Mouse (Mus musculus): Measurements from ENCODE around the gene Pdzd7. TPM values are rescaled to one million over a fixed set of nuclear protein-coding genes. Genes with fewer than 3 reads are reported as not detected.
A peak's percentile ranks its signal among the peaks of the same experiment; 100 is the strongest.

The Pdzd7 gene
- not detected in 2 replicates for polyA plus RNA-seq (2012; ENCODE audit: insufficient read depth, insufficient read length, missing spikeins)

DNA sequence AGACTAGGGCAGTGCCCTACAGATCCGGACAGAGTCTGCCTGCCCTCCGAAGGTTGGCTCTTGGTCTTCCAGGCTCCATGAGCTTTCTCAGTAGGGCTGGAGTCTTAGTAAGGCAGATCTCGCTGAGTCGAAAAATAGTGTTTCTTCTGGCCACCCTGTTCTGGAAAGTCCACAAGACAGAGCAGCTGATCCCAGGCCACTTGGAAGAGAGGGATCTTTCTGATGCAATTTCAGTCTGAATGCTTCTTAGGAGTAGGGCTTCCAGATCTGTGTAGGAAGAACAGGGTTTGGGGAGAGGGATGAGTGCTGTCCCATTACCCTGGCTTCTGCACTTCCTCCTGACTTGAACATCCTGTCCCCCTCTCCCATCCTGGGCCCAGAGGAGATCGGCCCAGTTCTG is at the start of gene Pdzd7:
TSS of gene Pdzd7 (minus strand) at position 67 of the 400 bp plus-strand sequence.
- Histone ChIP-seq H3K4me1 (ENCODE audit: control insufficient read depth, insufficient read depth, low read length) (peaks cover 19% of the 10 kb centered on the region), H3K4me3 (ENCODE audit: insufficient read depth, low read length) (peak within 1 kb of the TSS; percentile 67), H3K27ac (ENCODE audit: insufficient read depth, low read depth, low read length) (no peak within 1 kb of the TSS)
- no peak for TF ChIP-seq POLR2A (IDR thresholded peaks at IDR 0.05; ENCODE audit: borderline replicate concordance, low read depth, low read length)
- no peak for TF ChIP-seq CTCF (IDR thresholded peaks at IDR 0.05; ENCODE audit: low read depth, low read length)

DNA sequence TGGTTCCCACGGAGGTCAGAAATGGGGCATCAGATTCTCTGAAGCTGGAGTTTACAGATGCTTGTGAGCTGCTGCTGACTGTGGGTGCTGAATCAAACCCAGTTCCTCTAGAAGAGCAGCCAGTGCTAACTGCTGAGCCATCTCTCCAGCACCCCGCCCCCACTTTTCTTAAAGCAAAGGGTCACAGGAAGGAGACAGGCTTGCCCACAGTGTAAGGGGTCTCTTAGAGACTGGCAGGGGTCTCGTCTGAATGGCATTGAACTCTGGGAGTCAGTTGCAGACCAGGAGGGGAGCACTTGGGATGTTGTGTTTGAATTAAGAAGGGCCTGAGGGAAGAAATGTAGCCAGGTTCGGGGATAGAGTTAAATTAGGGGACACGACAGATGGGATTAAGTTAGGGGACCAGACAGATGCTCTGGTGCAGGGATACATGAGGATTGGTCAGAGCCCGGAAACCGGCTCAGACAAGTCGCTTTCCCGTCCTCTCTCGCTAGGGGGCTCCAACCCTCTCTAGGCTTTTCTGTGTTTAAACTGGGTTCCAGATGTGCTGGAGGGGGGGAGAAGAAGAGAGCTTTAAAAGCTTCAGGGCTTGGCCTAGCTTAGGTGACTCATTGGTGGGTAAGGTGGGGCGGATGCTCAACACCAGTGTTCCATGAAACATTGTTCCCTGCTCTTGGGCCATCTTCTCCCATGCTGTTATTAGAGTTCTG is 36.5 kb upstream of the Pdzd7 start:
- no peak for TF ChIP-seq POLR2A (IDR thresholded peaks at IDR 0.05; ENCODE audit: borderline replicate concordance, low read depth, low read length)
- TF ChIP-seq CTCF (IDR thresholded peaks at IDR 0.05; ENCODE audit: low read depth, low read length): peak; percentile 72
- H3K4me1 ChIP-seq (ENCODE audit: control insufficient read depth, insufficient read depth, low read length): peaks cover 3% of the 10 kb centered on the region; the same call in 1 of the 2 replicates

DNA sequence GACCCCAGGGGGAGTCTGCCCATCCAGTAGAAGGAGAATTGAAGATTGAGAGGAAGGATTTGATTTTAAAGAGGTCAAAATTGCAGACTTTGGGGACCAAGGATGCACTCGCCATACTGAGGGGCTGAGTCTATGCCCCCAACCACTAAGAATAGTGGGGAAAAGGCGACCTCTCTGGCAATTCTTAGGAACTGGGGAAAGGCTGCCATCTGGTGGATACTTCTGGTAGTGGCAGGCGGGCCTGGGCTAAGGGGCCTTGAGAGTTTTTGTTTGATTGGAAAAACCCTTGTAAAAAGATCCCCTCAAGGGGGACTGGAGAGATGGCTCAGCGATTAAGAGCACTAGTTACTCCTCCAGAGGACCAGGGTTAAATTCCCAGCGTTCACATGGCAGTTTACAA is 35.8 kb upstream of the Pdzd7 start:
- TF ChIP-seq POLR2A (IDR thresholded peaks at IDR 0.05; ENCODE audit: borderline replicate concordance, low read depth, low read length) (no peak), CTCF (IDR thresholded peaks at IDR 0.05; ENCODE audit: low read depth, low read length) (peak; percentile 99)
- H3K4me1 ChIP-seq (ENCODE audit: control insufficient read depth, insufficient read depth, low read length): peaks cover 4% of the 10 kb centered on the region
- no peak overlapping the region for H3K4me3 ChIP-seq (ENCODE audit: insufficient read depth, low read length)
- H3K27ac ChIP-seq (ENCODE audit: insufficient read depth, low read depth, low read length): no peak overlapping the region

More for the DNA sequence above, 36.5 kb upstream of the Pdzd7 start:
- Histone ChIP-seq H3K27ac (ENCODE audit: insufficient read depth, low read depth, low read length) (no peak overlapping the region), H3K4me3 (ENCODE audit: insufficient read depth, low read length) (no peak overlapping the region)

DNA sequence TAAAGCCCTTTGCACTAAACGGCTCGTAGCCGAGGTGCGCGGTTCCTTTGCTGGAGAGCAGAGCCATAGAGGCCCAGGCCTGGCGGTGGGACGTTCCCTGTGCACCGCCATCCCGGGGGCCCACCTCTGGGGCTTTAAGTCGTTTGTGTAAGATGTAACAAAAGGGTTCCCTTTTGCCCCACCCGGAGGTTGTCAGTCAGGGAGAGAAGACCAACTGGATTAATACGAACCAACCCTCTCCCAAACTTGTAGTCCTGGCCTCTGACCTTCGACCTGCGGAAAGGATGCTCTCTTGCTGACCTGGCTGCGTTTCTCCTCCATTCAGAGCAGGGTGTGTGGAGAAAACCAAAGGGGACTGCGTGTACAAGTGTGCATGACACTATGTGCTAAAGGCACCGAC is 35.2 kb upstream of the Pdzd7 start:
- TF ChIP-seq CTCF (IDR thresholded peaks at IDR 0.05; ENCODE audit: low read depth, low read length) (no peak), POLR2A (IDR thresholded peaks at IDR 0.05; ENCODE audit: borderline replicate concordance, low read depth, low read length) (no peak)
- Histone ChIP-seq H3K4me1 (ENCODE audit: control insufficient read depth, insufficient read depth, low read length) (peaks cover 10% of the 10 kb centered on the region), H3K4me3 (ENCODE audit: insufficient read depth, low read length) (peak overlapping the region; percentile 50), H3K27ac (ENCODE audit: insufficient read depth, low read depth, low read length) (no peak overlapping the region)

DNA sequence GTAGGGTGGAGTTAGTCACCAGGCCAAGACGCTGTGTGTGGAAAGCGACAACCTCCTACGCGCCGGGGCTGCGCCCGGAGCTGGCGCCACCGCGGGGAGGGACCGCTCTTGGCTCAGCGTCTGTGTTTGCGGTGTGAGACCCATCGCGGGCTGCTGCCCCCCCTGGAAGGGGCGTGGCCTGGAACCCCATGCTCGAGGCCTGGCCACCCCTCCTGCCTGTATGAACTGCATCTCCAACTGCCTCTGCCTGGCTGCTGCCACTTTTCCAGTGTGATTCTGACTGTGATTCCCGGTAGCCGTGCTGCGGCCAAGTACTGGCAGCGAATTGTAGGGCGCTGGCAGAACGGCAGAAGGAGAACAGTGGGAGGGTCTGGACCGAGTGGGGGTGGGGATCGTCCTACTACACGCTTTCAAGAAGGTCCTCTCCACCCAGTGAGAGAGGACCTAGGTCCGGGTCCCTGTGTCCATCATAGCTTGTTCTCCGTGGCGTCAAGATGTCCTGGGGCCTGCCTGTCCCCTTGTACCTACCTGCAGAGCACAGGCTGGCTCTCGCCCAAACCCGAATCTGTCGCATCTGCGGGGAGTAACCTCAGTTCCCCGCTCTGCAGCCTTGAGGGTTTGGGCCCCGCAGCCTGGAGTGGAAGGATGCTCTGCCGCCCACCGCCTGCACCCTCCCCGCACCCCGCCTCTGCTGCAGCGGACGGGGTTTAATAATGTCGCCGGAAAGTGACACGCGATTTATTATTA is 34.4 kb upstream of the Pdzd7 start:
- no peak for TF ChIP-seq POLR2A (IDR thresholded peaks at IDR 0.05; ENCODE audit: borderline replicate concordance, low read depth, low read length)
- no peak for TF ChIP-seq CTCF (IDR thresholded peaks at IDR 0.05; ENCODE audit: low read depth, low read length)
- peak overlapping the region; percentile 50 for H3K4me3 ChIP-seq (ENCODE audit: insufficient read depth, low read length)
- H3K4me1 ChIP-seq (ENCODE audit: control insufficient read depth, insufficient read depth, low read length): peaks cover 12% of the 10 kb centered on the region
- no peak overlapping the region for H3K27ac ChIP-seq (ENCODE audit: insufficient read depth, low read depth, low read length)

DNA sequence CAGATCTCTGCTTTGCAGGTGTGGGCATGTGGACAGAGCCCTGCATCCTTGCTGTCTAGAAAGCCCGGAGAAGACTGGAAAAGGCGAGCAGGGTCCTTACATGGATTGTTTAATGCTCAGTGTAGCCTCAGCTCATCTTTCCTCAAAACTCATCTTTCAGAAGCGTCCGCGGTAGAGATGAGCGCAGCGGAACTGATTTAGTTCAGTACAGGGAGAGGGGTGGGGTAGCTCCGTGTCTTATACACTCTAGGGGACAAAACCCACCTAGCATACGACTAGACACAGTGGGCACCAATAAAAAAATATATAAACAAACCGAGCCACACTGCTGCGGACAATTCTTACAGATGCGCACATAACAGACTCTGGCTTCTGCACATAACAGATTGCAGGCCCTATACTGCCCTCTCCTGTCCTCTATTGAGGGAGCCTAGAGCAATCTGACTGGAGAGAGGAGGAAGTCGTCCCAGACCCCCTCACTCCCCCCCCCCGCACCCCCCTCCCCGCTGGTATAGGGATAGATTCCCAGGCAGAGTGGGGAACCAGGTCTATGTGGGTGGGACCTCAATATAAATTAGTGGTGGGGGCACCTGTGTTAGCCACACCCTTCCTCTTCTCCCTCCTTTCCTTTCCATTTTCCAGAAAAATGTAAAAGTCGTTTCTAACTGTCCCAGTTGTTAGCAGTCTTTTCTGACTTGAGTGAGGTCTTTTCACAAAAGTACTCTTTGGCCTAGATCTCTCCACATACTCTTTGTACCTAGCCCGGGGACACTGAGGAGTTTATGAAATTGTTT is 33.7 kb upstream of the Pdzd7 start:
- H3K4me3 ChIP-seq (ENCODE audit: insufficient read depth, low read length): peak overlapping the region; percentile 50
- TF ChIP-seq POLR2A (IDR thresholded peaks at IDR 0.05; ENCODE audit: borderline replicate concordance, low read depth, low read length) (no peak), CTCF (IDR thresholded peaks at IDR 0.05; ENCODE audit: low read depth, low read length) (no peak; the same call in 1 of the 2 replicates)
- no peak overlapping the region for H3K27ac ChIP-seq (ENCODE audit: insufficient read depth, low read depth, low read length)
- peaks cover 12% of the 10 kb centered on the region for H3K4me1 ChIP-seq (ENCODE audit: control insufficient read depth, insufficient read depth, low read length)

DNA sequence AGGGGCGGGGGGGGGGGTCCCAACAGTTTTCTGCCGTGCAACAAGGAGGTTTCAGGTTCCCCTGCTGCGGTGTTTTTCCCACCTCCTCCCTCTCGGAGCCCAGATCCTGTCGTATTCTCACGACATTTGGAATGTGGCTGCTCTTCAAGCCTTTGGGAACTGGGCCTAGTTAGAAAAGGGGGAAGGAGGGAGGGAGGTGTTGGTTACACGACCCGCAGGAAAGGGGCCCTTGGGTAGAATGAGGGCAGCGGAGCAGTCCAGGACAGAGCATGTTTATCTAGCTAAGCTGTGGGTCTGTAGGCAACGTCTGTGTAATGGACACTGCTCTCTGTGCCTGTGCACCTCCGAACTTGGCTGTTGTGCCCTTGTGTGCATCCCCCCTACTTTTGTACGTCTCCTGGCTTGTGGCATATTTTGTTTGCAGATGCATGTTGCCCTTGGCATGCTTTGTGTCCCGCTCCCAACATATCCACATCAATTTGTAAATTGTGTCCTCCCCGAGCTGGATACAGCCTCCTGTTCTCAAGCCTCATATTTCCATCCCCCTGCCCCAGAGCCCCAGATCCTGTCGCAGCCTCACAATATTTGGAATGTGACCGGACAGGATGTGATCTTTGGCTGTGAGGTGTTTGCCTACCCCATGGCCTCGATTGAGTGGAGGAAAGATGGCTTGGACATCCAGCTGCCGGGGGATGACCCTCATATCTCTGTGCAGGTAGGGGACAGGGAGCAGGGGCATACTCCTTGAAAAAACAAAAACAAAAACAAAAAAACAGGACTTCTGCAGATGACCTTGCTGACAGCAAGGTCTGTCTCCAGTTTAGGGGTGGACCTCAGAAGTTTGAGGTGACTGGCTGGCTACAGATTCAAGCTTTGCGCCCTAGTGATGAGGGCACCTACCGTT is 32.5 kb upstream of the Pdzd7 start:
- Histone ChIP-seq H3K4me3 (ENCODE audit: insufficient read depth, low read length) (no peak overlapping the region), H3K4me1 (ENCODE audit: control insufficient read depth, insufficient read depth, low read length) (peaks cover 12% of the 10 kb centered on the region), H3K27ac (ENCODE audit: insufficient read depth, low read depth, low read length) (no peak overlapping the region)
- TF ChIP-seq POLR2A (IDR thresholded peaks at IDR 0.05; ENCODE audit: borderline replicate concordance, low read depth, low read length) (no peak), CTCF (IDR thresholded peaks at IDR 0.05; ENCODE audit: low read depth, low read length) (no peak)

DNA sequence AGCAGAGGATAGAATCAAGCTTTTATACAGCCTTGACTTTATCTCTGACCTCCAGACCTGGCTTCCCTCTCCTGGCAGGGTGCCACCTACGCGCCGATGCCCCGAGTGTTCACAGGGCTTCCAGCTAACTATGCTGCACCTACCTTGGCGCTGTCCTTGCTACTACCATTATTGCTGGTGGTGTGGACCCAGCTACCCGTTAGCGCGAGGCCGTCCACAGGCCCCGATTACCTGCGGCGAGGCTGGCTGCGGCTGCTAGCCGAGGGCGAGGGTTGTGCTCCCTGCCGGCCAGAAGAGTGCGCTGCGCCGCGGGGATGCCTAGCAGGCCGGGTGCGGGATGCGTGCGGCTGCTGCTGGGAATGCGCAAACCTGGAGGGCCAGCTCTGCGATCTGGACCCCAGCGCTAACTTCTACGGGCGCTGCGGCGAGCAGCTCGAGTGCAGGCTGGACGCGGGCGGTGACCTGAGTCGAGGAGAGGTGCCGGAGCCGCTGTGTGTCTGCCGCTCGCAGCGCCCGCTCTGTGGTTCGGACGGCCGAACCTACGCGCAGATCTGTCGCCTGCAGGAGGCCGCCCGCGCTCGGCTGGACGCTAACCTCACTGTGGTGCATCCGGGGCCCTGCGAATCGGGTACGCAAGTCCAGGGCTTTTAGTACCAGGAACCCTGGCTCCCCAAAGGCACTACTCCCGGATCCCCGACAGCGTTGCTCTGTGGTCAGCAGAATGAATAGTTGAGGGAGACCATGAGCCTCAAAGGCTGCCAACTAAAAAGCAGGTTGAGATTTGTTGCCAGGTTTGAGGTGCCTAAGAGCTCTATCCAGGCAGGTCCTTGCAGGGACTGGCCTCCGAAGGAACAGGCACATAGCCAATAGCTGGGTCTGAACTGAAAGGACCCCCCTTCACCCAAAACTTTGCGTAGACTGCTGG is 31.3 kb upstream of the Pdzd7 start:
- H3K4me3 ChIP-seq (ENCODE audit: insufficient read depth, low read length): peak overlapping the region; percentile 44
- H3K27ac ChIP-seq (ENCODE audit: insufficient read depth, low read depth, low read length): no peak overlapping the region
- peak; percentile 16; the same call in 1 of the 2 replicates for TF ChIP-seq CTCF (IDR thresholded peaks at IDR 0.05; ENCODE audit: low read depth, low read length)
- TF ChIP-seq POLR2A (IDR thresholded peaks at IDR 0.05; ENCODE audit: borderline replicate concordance, low read depth, low read length): no peak
- H3K4me1 ChIP-seq (ENCODE audit: control insufficient read depth, insufficient read depth, low read length): peaks cover 15% of the 10 kb centered on the region
